Mouse (Mus musculus): ENCODE measurements around the gene Zfp800.

Zfp800 gene

GRCm38 (mm10) chr6:28397681-28398203 is at the start of gene Zfp800:
Gene Zfp800, minus strand, starts transcription at chr6:28398005.
- DNase-seq: no peak

GRCm38 (mm10) chr6:28431538-28431855 is 33.7 kb upstream of the Zfp800 start:
- DNase-seq: no peak

- peak; percentile 69 for DNase-seq
Measured at GRCm38 (mm10) chr6:28430795-28431537, 33.2 kb upstream of the Zfp800 start.

- DNase-seq: no peak
Measured at GRCm38 (mm10) chr6:28429870-28430269, 32.1 kb upstream of the Zfp800 start.

- DNase-seq: no peak
Measured at GRCm38 (mm10) chr6:28428290-28428689, 30.5 kb upstream of the Zfp800 start, which contains the start of gene Gcc1. Gene Gcc1, minus strand, starts transcription at chr6:28428390.

GRCm38 (mm10) chr6:28427096-28427839 is 29.5 kb upstream of the Zfp800 start, which contains the start of gene Fscn3:
Gene Fscn3, plus strand, starts transcription at chr6:28427789.
- peak; percentile 48 for DNase-seq

- DNase-seq: no peak
Measured at GRCm38 (mm10) chr6:28425019-28425418, 27.2 kb upstream of the Zfp800 start.

GRCm38 (mm10) chr6:28423767-28424695 is 26.2 kb upstream of the Zfp800 start:
- DNase-seq: peak; percentile 68

GRCm38 (mm10) chr6:28423313-28423712 is 25.5 kb upstream of the Zfp800 start, which contains the start of gene Arf5:
Gene Arf5, plus strand, starts transcription at chr6:28423560.
- peak; percentile 97 for DNase-seq

GRCm38 (mm10) chr6:28422651-28423290 is 25.0 kb upstream of the Zfp800 start:
- DNase-seq: no peak

GRCm38 (mm10) chr6:28421469-28422000 is 23.7 kb upstream of the Zfp800 start:
- DNase-seq: peak; percentile 98

GRCm38 (mm10) chr6:28420865-28421264 is 23.1 kb upstream of the Zfp800 start:
- no peak for DNase-seq

GRCm38 (mm10) chr6:28420361-28420760 is 22.6 kb upstream of the Zfp800 start:
- DNase-seq: no peak

- no peak for DNase-seq
Measured at GRCm38 (mm10) chr6:28419673-28420072, 21.9 kb upstream of the Zfp800 start.

GRCm38 (mm10) chr6:28418449-28418848 is 20.6 kb upstream of the Zfp800 start:
- peak; percentile 73 for DNase-seq

- DNase-seq: no peak
Measured at GRCm38 (mm10) chr6:28416981-28417380, 19.2 kb upstream of the Zfp800 start.

- no peak for DNase-seq
Measured at GRCm38 (mm10) chr6:28411236-28411635, 13.4 kb upstream of the Zfp800 start.

- peak; percentile 48 for DNase-seq
Measured at GRCm38 (mm10) chr6:28410053-28410452, 12.2 kb upstream of the Zfp800 start.

- DNase-seq: peak; percentile 21
Measured at GRCm38 (mm10) chr6:28399791-28400190, 2.0 kb upstream of the Zfp800 start.

GRCm38 (mm10) chr6:28398726-28399125 is 921 bp upstream of the Zfp800 start:
- DNase-seq: no peak

GRCm38 (mm10) chr6:28396853-28397457 is 850 bp downstream of the Zfp800 start:
- DNase-seq: no peak

Data from lung, postnatal 36 days (tissue).